Mouse (Mus musculus): Measurements from ENCODE around the gene Ccnt1. TPM values are rescaled to one million over a fixed set of nuclear protein-coding genes. Genes with fewer than 3 reads are reported as not detected.
"Not testable (repeated sequence)": the region's sequence is repeated elsewhere in the genome, so short reads cannot be mapped to it uniquely, and the experiment has no call there.

Gene Ccnt1
- total RNA-seq, 1 experiment = 59.1 TPM

GRCm38 (mm10) chr15:98587751-98588150 is 17.0 kb upstream of the Ccnt1 start:
- Histone ChIP-seq H3K27ac (ENCODE audit: insufficient read depth, low read depth, low read length, poor library complexity, severe bottlenecking) (no peak overlapping the region), H3K4me3 (ENCODE audit: insufficient read depth in 1 of 2, low read depth in 1 of 2, low read length in 2 of 2, poor library complexity in 1 of 2, severe bottlenecking in 1 of 2) (no peak overlapping the region), H3K36me3 (ENCODE audit: control insufficient read depth, insufficient read depth, low read length, poor library complexity, severe bottlenecking) (no peaks in the 10 kb centered on the region), H3K9me3 (ENCODE audit: control insufficient read depth, insufficient read depth, low read depth, low read length) (no peaks in the 10 kb centered on the region), H3K4me1 (ENCODE audit: control insufficient read depth in 2 of 2, insufficient read depth in 2 of 2, low read length in 2 of 2, poor library complexity in 1 of 2) (peaks cover 6 to 7% of the 10 kb centered on the region in 2 experiments; a peak in 3 of 4 replicates), H3K9ac (ENCODE audit: insufficient read depth, low read depth, low read length, poor library complexity, severe bottlenecking) (no peak overlapping the region)
- no peak for DNase-seq (ENCODE audit: low read depth, low spot score)
- in situ Hi-C loops (cut with MboI; ENCODE audit: low sequenced_read_pairs in 2 of 2, unreplicated experiment in 2 of 2) = no loop called here
- TF ChIP-seq ZNF384 (IDR thresholded peaks at IDR 0.05; ENCODE audit: low read depth, low read length) (no peak), CHD2 (IDR thresholded peaks at IDR 0.05; ENCODE audit: low read depth, low read length) (no peak), ZC3H11A (IDR thresholded peaks at IDR 0.05; ENCODE audit: borderline replicate concordance, low read depth, low read length) (no peak), HCFC1 (IDR thresholded peaks at IDR 0.05; ENCODE audit: borderline replicate concordance, insufficient read depth, low read length) (no peak), MAFK (IDR thresholded peaks at IDR 0.05; ENCODE audit: insufficient read depth, low read depth, low read length) (no peak)

DNA sequence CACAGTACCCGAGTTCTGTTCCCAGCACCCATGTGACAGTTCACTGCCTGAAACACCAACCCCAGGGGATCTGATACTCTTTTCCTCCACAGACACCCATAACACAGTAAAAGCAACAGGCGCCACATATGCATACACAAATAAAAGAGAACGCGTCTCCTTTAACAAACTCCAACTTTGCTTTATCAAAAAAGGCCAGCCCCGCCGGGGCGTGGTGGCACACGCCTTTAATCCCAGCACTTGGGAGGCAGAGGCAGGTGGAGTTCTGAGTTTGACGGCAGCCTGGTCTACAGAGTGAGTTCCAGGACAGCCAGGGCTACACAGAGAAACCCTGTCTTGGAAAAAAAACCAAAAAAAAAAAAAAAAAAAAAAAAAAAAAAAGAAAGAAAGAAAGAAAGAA is 15.4 kb upstream of the Ccnt1 start:
- H3K9ac ChIP-seq (ENCODE audit: insufficient read depth, low read depth, low read length, poor library complexity, severe bottlenecking); H3K4me1 ChIP-seq (ENCODE audit: control insufficient read depth in 2 of 2, insufficient read depth in 2 of 2, low read length in 2 of 2, poor library complexity in 1 of 2); H3K36me3 ChIP-seq (ENCODE audit: control insufficient read depth, insufficient read depth, low read length, poor library complexity, severe bottlenecking); H3K9me3 ChIP-seq (ENCODE audit: control insufficient read depth, insufficient read depth, low read depth, low read length); DNase-seq (ENCODE audit: low read depth, low spot score); in situ Hi-C loops (cut with MboI; ENCODE audit: low sequenced_read_pairs in 2 of 2, unreplicated experiment in 2 of 2); H3K4me3 ChIP-seq (ENCODE audit: insufficient read depth in 1 of 2, low read depth in 1 of 2, low read length in 2 of 2, poor library complexity in 1 of 2, severe bottlenecking in 1 of 2): not testable (repeated sequence)
- peak overlapping the region; percentile 16 for H3K27ac ChIP-seq (ENCODE audit: insufficient read depth, low read depth, low read length, poor library complexity, severe bottlenecking)

DNA sequence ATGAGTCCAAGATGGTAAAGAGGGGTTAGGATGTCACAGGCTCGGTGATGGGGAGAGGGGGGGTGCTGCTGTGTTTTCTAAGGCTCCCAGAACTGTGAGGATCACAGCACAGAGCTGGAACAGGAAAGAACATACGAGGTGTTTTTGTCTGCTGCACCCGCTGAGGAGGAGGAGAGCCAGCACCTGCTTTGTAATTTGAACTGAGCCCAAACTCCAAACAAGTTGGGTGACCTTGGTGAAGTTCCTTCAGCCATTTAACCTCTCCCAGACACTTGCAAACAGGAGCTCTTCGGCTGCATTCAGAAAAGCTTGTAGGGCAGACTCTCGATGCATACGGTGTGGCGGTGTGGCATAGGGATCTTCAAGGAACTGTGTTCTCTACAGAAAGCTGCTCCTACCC is 14.7 kb upstream of the Ccnt1 start:
- DNase-seq (ENCODE audit: low read depth, low spot score) = no peak
- no peak for TF ChIP-seq ZC3H11A (IDR thresholded peaks at IDR 0.05; ENCODE audit: borderline replicate concordance, low read depth, low read length)
- no peak for TF ChIP-seq MAFK (IDR thresholded peaks at IDR 0.05; ENCODE audit: insufficient read depth, low read depth, low read length)
- TF ChIP-seq CHD2 (IDR thresholded peaks at IDR 0.05; ENCODE audit: low read depth, low read length) = no peak
- TF ChIP-seq HCFC1 (IDR thresholded peaks at IDR 0.05; ENCODE audit: borderline replicate concordance, insufficient read depth, low read length) = no peak
- TF ChIP-seq ZNF384 (IDR thresholded peaks at IDR 0.05; ENCODE audit: low read depth, low read length) = no peak
- H3K36me3 ChIP-seq (ENCODE audit: control insufficient read depth, insufficient read depth, low read length, poor library complexity, severe bottlenecking) = no peaks in the 10 kb centered on the region
- H3K27ac ChIP-seq (ENCODE audit: insufficient read depth, low read depth, low read length, poor library complexity, severe bottlenecking) = peak overlapping the region; percentile 16
- in situ Hi-C loops (cut with MboI; ENCODE audit: low sequenced_read_pairs in 2 of 2, unreplicated experiment in 2 of 2) = no loop called here
- H3K4me1 ChIP-seq (ENCODE audit: control insufficient read depth in 2 of 2, insufficient read depth in 2 of 2, low read length in 2 of 2, poor library complexity in 1 of 2) = peaks cover 6 to 7% of the 10 kb centered on the region in 2 experiments; a peak in 3 of 4 replicates
- H3K9me3 ChIP-seq (ENCODE audit: control insufficient read depth, insufficient read depth, low read depth, low read length) = no peaks in the 10 kb centered on the region
- H3K9ac ChIP-seq (ENCODE audit: insufficient read depth, low read depth, low read length, poor library complexity, severe bottlenecking) = peak overlapping the region; percentile 44; the same call in 1 of the 2 replicates
- no peak overlapping the region for H3K4me3 ChIP-seq (ENCODE audit: insufficient read depth in 1 of 2, low read depth in 1 of 2, low read length in 2 of 2, poor library complexity in 1 of 2, severe bottlenecking in 1 of 2)

- Histone ChIP-seq H3K9ac (ENCODE audit: insufficient read depth, low read depth, low read length, poor library complexity, severe bottlenecking) (no peak overlapping the region), H3K27ac (ENCODE audit: insufficient read depth, low read depth, low read length, poor library complexity, severe bottlenecking) (no peak overlapping the region), H3K4me3 (ENCODE audit: insufficient read depth in 1 of 2, low read depth in 1 of 2, low read length in 2 of 2, poor library complexity in 1 of 2, severe bottlenecking in 1 of 2) (no peak overlapping the region), H3K4me1 (ENCODE audit: control insufficient read depth in 2 of 2, insufficient read depth in 2 of 2, low read length in 2 of 2, poor library complexity in 1 of 2) (peaks cover 6 to 7% of the 10 kb centered on the region in 2 experiments; a peak in 3 of 4 replicates), H3K9me3 (ENCODE audit: control insufficient read depth, insufficient read depth, low read depth, low read length) (no peaks in the 10 kb centered on the region), H3K36me3 (ENCODE audit: control insufficient read depth, insufficient read depth, low read length, poor library complexity, severe bottlenecking) (no peaks in the 10 kb centered on the region)
- DNase-seq (ENCODE audit: low read depth, low spot score) = no peak
- in situ Hi-C loops (cut with MboI; ENCODE audit: low sequenced_read_pairs in 2 of 2, unreplicated experiment in 2 of 2) = no loop called here
- TF ChIP-seq MAFK (IDR thresholded peaks at IDR 0.05; ENCODE audit: insufficient read depth, low read depth, low read length) = no peak
- TF ChIP-seq ZC3H11A (IDR thresholded peaks at IDR 0.05; ENCODE audit: borderline replicate concordance, low read depth, low read length) = no peak
- no peak for TF ChIP-seq CHD2 (IDR thresholded peaks at IDR 0.05; ENCODE audit: low read depth, low read length)
- TF ChIP-seq HCFC1 (IDR thresholded peaks at IDR 0.05; ENCODE audit: borderline replicate concordance, insufficient read depth, low read length) = no peak
- no peak for TF ChIP-seq ZNF384 (IDR thresholded peaks at IDR 0.05; ENCODE audit: low read depth, low read length)
These were observed 12.3 kb upstream of the Ccnt1 start for GRCm38 (mm10) chr15:98582996-98583395.

DNA sequence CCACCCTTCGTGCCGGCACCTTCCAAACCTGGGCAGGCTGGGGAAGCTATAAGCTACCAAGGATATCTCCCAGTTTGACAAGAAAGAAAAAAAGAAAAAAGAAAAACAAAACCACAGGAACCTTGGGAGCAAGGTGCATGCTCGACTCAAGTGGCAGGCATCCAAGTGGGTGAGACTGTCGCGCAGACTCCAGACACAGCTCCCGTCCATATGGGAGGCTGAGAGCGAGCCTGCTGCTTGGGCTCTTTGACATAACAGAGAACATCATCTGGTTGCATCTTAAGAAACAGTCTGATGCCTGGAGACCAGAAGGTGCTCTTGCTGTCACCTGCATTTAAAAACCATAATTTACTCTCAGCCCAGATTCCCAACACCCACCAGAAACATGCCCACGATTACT is 11.7 kb upstream of the Ccnt1 start:
- Histone ChIP-seq H3K9ac (ENCODE audit: insufficient read depth, low read depth, low read length, poor library complexity, severe bottlenecking) (no peak overlapping the region), H3K4me1 (ENCODE audit: control insufficient read depth in 2 of 2, insufficient read depth in 2 of 2, low read length in 2 of 2, poor library complexity in 1 of 2) (peaks cover 6 to 7% of the 10 kb centered on the region in 2 experiments; a peak in 3 of 4 replicates), H3K9me3 (ENCODE audit: control insufficient read depth, insufficient read depth, low read depth, low read length) (no peaks in the 10 kb centered on the region), H3K4me3 (ENCODE audit: insufficient read depth in 1 of 2, low read depth in 1 of 2, low read length in 2 of 2, poor library complexity in 1 of 2, severe bottlenecking in 1 of 2) (no peak overlapping the region), H3K27ac (ENCODE audit: insufficient read depth, low read depth, low read length, poor library complexity, severe bottlenecking) (no peak overlapping the region), H3K36me3 (ENCODE audit: control insufficient read depth, insufficient read depth, low read length, poor library complexity, severe bottlenecking) (no peaks in the 10 kb centered on the region)
- DNase-seq (ENCODE audit: low read depth, low spot score) = no peak
- in situ Hi-C loops (cut with MboI; ENCODE audit: low sequenced_read_pairs in 2 of 2, unreplicated experiment in 2 of 2) = no loop called here
- TF ChIP-seq CHD2 (IDR thresholded peaks at IDR 0.05; ENCODE audit: low read depth, low read length) (no peak), MAFK (IDR thresholded peaks at IDR 0.05; ENCODE audit: insufficient read depth, low read depth, low read length) (no peak), ZNF384 (IDR thresholded peaks at IDR 0.05; ENCODE audit: low read depth, low read length) (no peak), ZC3H11A (IDR thresholded peaks at IDR 0.05; ENCODE audit: borderline replicate concordance, low read depth, low read length) (no peak), HCFC1 (IDR thresholded peaks at IDR 0.05; ENCODE audit: borderline replicate concordance, insufficient read depth, low read length) (no peak)

All from ES-E14 (cell line).